Mouse (Mus musculus) liver, adult 2 months (tissue): ENCODE data around the gene Trappc10.

Source experiments
- CTCF ChIP-seq: fragments of 200-500 bp; IDR thresholded peaks from 2 replicates; pipeline ENCODE4 v1.5.1; 2011; ENCODE audit warnings: low read depth, low read length, control low read depth
- POLR2A ChIP-seq: fragments of 200-500 bp; IDR thresholded peaks from 2 replicates; pipeline ENCODE4 v1.6.1; 2011; ENCODE audit warnings: low read length, control low read depth; ENCODE audit not compliant: insufficient read depth; ENCODE audit errors: extremely low read depth

DNA sequence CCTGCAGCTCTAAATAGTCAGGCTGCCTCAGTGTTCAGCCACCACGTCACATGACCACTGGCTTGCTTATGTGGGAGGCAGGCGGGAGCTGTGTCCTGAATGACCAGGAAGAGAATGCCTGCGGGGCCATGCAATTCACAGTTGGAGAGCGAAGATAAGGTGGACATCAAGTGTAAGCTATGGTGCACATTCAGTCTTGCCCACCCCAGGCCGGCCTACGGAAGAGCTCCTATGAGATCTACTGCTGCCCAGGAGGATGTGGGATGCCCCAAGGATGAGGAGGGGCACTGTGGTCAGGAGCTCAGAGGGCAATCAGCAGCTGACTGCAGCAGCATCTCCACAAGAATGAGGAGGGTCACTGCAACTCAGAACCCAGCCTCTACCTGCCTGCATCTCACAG, 41.0 kb upstream of the Trappc10 start:
- TF ChIP-seq CTCF (no peak), POLR2A (no peak)
